Mouse (Mus musculus) B cell, adult 67 days (primary cell): ENCODE measurements around the gene Fam110a. TPM values are rescaled to one million over a fixed set of nuclear protein-coding genes. Genes with fewer than 3 reads are reported as not detected.

ENCODE experiments used
- total RNA-seq, 2 experiments: library from RNA; stranded (reverse); gene quantifications; 4 replicates each; pipeline ENCODE4 v1.2.4; 2023

The Fam110a gene
- 1 to 10 TPM; 4.6 to 5.8 TPM for total RNA-seq

GRCm38 (mm10) chr2:151979470-151980354, at the start of gene Fam110a:
TSS of gene Fam110a (minus strand) at chr2:151980219.

GRCm38 (mm10) chr2:151996229-151997189, 16.5 kb upstream of the Fam110a start, which contains the start of gene Slc52a3:
TSS of gene Slc52a3 (plus strand) at chr2:151996511.

Other genes starting within 250 kb of the Fam110a start
- gene Psmf1, start 236.0 kb downstream of the Fam110a start, total RNA-seq = 10 to 100 TPM; 32.4 to 39.5 TPM
- gene Rspo4, start 137.3 kb downstream of the Fam110a start, total RNA-seq = not detected
- not detected for gene Angpt4, start 69.0 kb downstream of the Fam110a start, total RNA-seq
- gene Slc52a3, start 16.3 kb upstream of the Fam110a start, total RNA-seq = 1 to 10 TPM; 3.1 to 3.4 TPM
- not detected for gene Scrt2, start 101.3 kb upstream of the Fam110a start, total RNA-seq
- gene Srxn1, start 125.3 kb upstream of the Fam110a start, total RNA-seq = not detected
- gene Tcf15, start 163.3 kb upstream of the Fam110a start, total RNA-seq = not detected
- 100 to 1,000 TPM; 133 to 140 TPM for gene Csnk2a1, start 246.6 kb upstream of the Fam110a start, total RNA-seq